Mouse (Mus musculus): ENCODE data around the gene Fpr3. TPM values are rescaled to one million over a fixed set of nuclear protein-coding genes. Genes with fewer than 3 reads are reported as not detected.

Fpr3 gene
- polyA plus RNA-seq, 1 experiment from 2014 or later: not detected

- 29% methylated on average over 55 of the region's 55 CpGs for WGBS
- Histone ChIP-seq H3K4me1 (replicated peaks; ENCODE audit: control insufficient read depth, insufficient read depth, low read length) (no peaks in the 10 kb centered on the region), H3K27me3 (ENCODE audit: control insufficient read depth, insufficient read depth, low read depth, low read length) (no peaks in the 10 kb centered on the region), H3K4me2 (ENCODE audit: low read depth, low read length) (0 out of 2 replicates have a peak overlapping the region, but pooled peaks have one; percentile 14), H3K27ac (ENCODE audit: low read length) (no peak overlapping the region), H3K4me3 (ENCODE audit: low read length) (no peak overlapping the region), H3K9ac (ENCODE audit: low read length) (no peak overlapping the region), H3K9me3 (ENCODE audit: control insufficient read depth, low read length) (no peaks in the 10 kb centered on the region), H3K36me3 (ENCODE audit: control insufficient read depth, insufficient read depth, low read length) (0 out of 2 replicates have a peak, but pooled peaks cover 2% of the 10 kb centered on the region)
- ATAC-seq (ENCODE audit: low read depth): 0 out of 2 replicates have a peak, but pooled peaks have one; percentile 20
Measured at GRCm38 (mm10) chr17:17849906-17850712, 37.5 kb upstream of the Fpr3 start.

GRCm38 (mm10) chr17:17855064-17855838 is 32.4 kb upstream of the Fpr3 start, which contains the start of gene Has1:
Has1 (minus strand) TSS chr17:17855205.
- Histone ChIP-seq H3K36me3 (ENCODE audit: control insufficient read depth, insufficient read depth, low read length) (no peaks in the 10 kb centered on the region), H3K9me3 (ENCODE audit: control insufficient read depth, low read length) (no peaks in the 10 kb centered on the region), H3K4me3 (ENCODE audit: low read length) (no peak within 1 kb of the TSS), H3K4me2 (ENCODE audit: low read depth, low read length) (no peak within 1 kb of the TSS), H3K27ac (ENCODE audit: low read length) (no peak within 1 kb of the TSS), H3K9ac (ENCODE audit: low read length) (no peak within 1 kb of the TSS), H3K27me3 (ENCODE audit: control insufficient read depth, insufficient read depth, low read depth, low read length) (no peaks in the 10 kb centered on the region), H3K4me1 (replicated peaks; ENCODE audit: control insufficient read depth, insufficient read depth, low read length) (no peaks in the 10 kb centered on the region)
- WGBS: 23% methylated on average over 8 of the region's 8 CpGs
- ATAC-seq (ENCODE audit: low read depth): peak; percentile 49; the same call in 1 of the 2 replicates

DNA sequence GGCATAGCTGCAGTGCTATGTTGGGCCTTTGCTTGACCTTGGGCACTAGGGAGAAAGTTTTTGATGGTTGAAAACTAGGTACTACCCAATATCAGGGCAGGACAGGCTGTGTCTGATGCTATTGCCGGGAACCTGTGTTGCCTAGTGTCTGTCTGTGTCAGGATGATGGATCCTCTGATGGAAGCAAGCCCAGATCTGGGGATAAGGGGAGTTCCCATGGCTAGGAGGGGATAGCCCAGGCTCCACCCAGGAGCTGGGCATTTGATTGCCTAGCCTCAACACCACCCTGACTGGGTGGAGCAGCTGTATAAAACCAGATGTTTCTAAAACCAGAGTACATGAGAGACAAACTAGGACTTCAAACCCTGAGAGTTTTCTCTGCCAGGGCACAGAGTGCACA is 31.0 kb upstream of the Fpr3 start:
- no peak overlapping the region for H3K27ac ChIP-seq (ENCODE audit: low read length)
- WGBS: 45% methylated on average over 1 of the region's 1 CpGs

DNA sequence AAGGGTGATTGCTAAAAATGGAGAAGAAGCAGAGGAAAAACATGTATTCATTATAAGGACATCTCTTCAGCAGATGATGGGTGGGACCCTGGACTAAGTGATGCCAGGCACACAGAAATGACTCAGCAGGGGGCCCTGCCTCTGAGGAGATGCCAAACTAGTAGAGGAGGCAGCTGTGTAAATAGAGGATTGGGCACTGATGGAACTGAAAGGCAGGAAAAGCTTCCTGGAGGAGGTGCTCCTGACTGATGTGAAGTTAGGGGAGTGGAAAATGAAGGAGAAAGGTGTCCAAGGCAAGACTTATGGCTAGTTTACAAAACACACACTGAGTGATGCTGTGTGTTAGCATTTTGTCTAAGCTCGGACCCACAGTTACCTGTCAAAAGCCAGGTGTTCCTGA is 30.2 kb upstream of the Fpr3 start:
- no peaks in the 10 kb centered on the region for H3K9me3 ChIP-seq (ENCODE audit: control insufficient read depth, low read length)
- 63% methylated on average over 1 of the region's 1 CpGs for WGBS

More for the DNA sequence above, 31.0 kb upstream of the Fpr3 start:
- no peaks in the 10 kb centered on the region for H3K36me3 ChIP-seq (ENCODE audit: control insufficient read depth, insufficient read depth, low read length)
- no peak overlapping the region for H3K4me2 ChIP-seq (ENCODE audit: low read depth, low read length)
- H3K9ac ChIP-seq (ENCODE audit: low read length): no peak overlapping the region
- no peak overlapping the region for H3K4me3 ChIP-seq (ENCODE audit: low read length)
- no peaks in the 10 kb centered on the region for H3K27me3 ChIP-seq (ENCODE audit: control insufficient read depth, insufficient read depth, low read depth, low read length)
- ATAC-seq (ENCODE audit: low read depth): no peak
- H3K4me1 ChIP-seq (replicated peaks; ENCODE audit: control insufficient read depth, insufficient read depth, low read length): no peaks in the 10 kb centered on the region
- H3K9me3 ChIP-seq (ENCODE audit: control insufficient read depth, low read length): no peaks in the 10 kb centered on the region

GRCm38 (mm10) chr17:17860110-17860509 is 27.5 kb upstream of the Fpr3 start:
- H3K27ac ChIP-seq (ENCODE audit: low read length): no peak overlapping the region
- no peak overlapping the region for H3K4me2 ChIP-seq (ENCODE audit: low read depth, low read length)
- H3K36me3 ChIP-seq (ENCODE audit: control insufficient read depth, insufficient read depth, low read length): peaks cover 6% of the 10 kb centered on the region; the same call in 1 of the 2 replicates
- no peak overlapping the region for H3K9ac ChIP-seq (ENCODE audit: low read length)
- no peaks in the 10 kb centered on the region for H3K9me3 ChIP-seq (ENCODE audit: control insufficient read depth, low read length)
- ATAC-seq (ENCODE audit: low read depth): no peak
- no peaks in the 10 kb centered on the region for H3K4me1 ChIP-seq (replicated peaks; ENCODE audit: control insufficient read depth, insufficient read depth, low read length)
- H3K27me3 ChIP-seq (ENCODE audit: control insufficient read depth, insufficient read depth, low read depth, low read length): no peaks in the 10 kb centered on the region
- WGBS: 84% methylated on average over 3 of the region's 3 CpGs
- H3K4me3 ChIP-seq (ENCODE audit: low read length): no peak overlapping the region

More for the DNA sequence above, 30.2 kb upstream of the Fpr3 start:
- Histone ChIP-seq H3K4me2 (ENCODE audit: low read depth, low read length) (no peak overlapping the region), H3K9ac (ENCODE audit: low read length) (no peak overlapping the region), H3K4me1 (replicated peaks; ENCODE audit: control insufficient read depth, insufficient read depth, low read length) (no peaks in the 10 kb centered on the region), H3K27me3 (ENCODE audit: control insufficient read depth, insufficient read depth, low read depth, low read length) (no peaks in the 10 kb centered on the region), H3K36me3 (ENCODE audit: control insufficient read depth, insufficient read depth, low read length) (no peaks in the 10 kb centered on the region), H3K27ac (ENCODE audit: low read length) (no peak overlapping the region), H3K4me3 (ENCODE audit: low read length) (no peak overlapping the region)
- no peak for ATAC-seq (ENCODE audit: low read depth)

- Histone ChIP-seq H3K27me3 (ENCODE audit: control insufficient read depth, insufficient read depth, low read depth, low read length) (no peaks in the 10 kb centered on the region), H3K9me3 (ENCODE audit: control insufficient read depth, low read length) (no peaks in the 10 kb centered on the region), H3K27ac (ENCODE audit: low read length) (no peak overlapping the region), H3K4me2 (ENCODE audit: low read depth, low read length) (no peak overlapping the region), H3K9ac (ENCODE audit: low read length) (no peak overlapping the region), H3K4me3 (ENCODE audit: low read length) (no peak overlapping the region), H3K4me1 (replicated peaks; ENCODE audit: control insufficient read depth, insufficient read depth, low read length) (no peaks in the 10 kb centered on the region), H3K36me3 (ENCODE audit: control insufficient read depth, insufficient read depth, low read length) (peaks cover 12% of the 10 kb centered on the region)
- 88% methylated on average over 1 of the region's 1 CpGs for WGBS
- ATAC-seq (ENCODE audit: low read depth): no peak
Measured at GRCm38 (mm10) chr17:17862360-17862759, 25.3 kb upstream of the Fpr3 start.

GRCm38 (mm10) chr17:17865168-17865567 is 22.5 kb upstream of the Fpr3 start:
- Histone ChIP-seq H3K36me3 (ENCODE audit: control insufficient read depth, insufficient read depth, low read length) (peaks cover 12% of the 10 kb centered on the region), H3K4me3 (ENCODE audit: low read length) (no peak overlapping the region), H3K9ac (ENCODE audit: low read length) (no peak overlapping the region), H3K27ac (ENCODE audit: low read length) (no peak overlapping the region), H3K27me3 (ENCODE audit: control insufficient read depth, insufficient read depth, low read depth, low read length) (no peaks in the 10 kb centered on the region), H3K4me1 (replicated peaks; ENCODE audit: control insufficient read depth, insufficient read depth, low read length) (no peaks in the 10 kb centered on the region), H3K9me3 (ENCODE audit: control insufficient read depth, low read length) (no peaks in the 10 kb centered on the region), H3K4me2 (ENCODE audit: low read depth, low read length) (no peak overlapping the region)
- ATAC-seq (ENCODE audit: low read depth): no peak
- WGBS: 60% methylated on average over 2 of the region's 2 CpGs

GRCm38 (mm10) chr17:17866801-17867469 is 20.7 kb upstream of the Fpr3 start:
- WGBS: 66% methylated on average over 11 of the region's 11 CpGs
- H3K4me3 ChIP-seq (ENCODE audit: low read length): no peak overlapping the region
- no peak overlapping the region for H3K4me2 ChIP-seq (ENCODE audit: low read depth, low read length)
- peak; percentile 88 for ATAC-seq (ENCODE audit: low read depth)
- H3K4me1 ChIP-seq (replicated peaks; ENCODE audit: control insufficient read depth, insufficient read depth, low read length): no peaks in the 10 kb centered on the region
- H3K36me3 ChIP-seq (ENCODE audit: control insufficient read depth, insufficient read depth, low read length): peaks cover 12% of the 10 kb centered on the region
- H3K9ac ChIP-seq (ENCODE audit: low read length): no peak overlapping the region
- no peaks in the 10 kb centered on the region for H3K9me3 ChIP-seq (ENCODE audit: control insufficient read depth, low read length)
- H3K27me3 ChIP-seq (ENCODE audit: control insufficient read depth, insufficient read depth, low read depth, low read length): no peaks in the 10 kb centered on the region
- H3K27ac ChIP-seq (ENCODE audit: low read length): peak overlapping the region; percentile 27; the same call in 1 of the 2 replicates

All from lung, embryonic 16.5 days (tissue).